Mouse (Mus musculus): ENCODE measurements around the gene Lrrc4. TPM values are rescaled to one million over a fixed set of nuclear protein-coding genes. Genes with fewer than 3 reads are reported as not detected.

Lrrc4 gene
- polyA plus RNA-seq, 1 experiment, result not detected

- TF ChIP-seq POLR2A (IDR thresholded peaks at IDR 0.05; ENCODE audit: borderline replicate concordance, control insufficient read depth, low read depth, low read length) (no peak), CTCF (IDR thresholded peaks at IDR 0.05; ENCODE audit: control insufficient read depth, insufficient read depth, low read length) (no peak)
- Histone ChIP-seq H3K27ac (ENCODE audit: control insufficient read depth, insufficient read depth, low read depth, low read length, poor library complexity) (no peak overlapping the region), H3K4me1 (ENCODE audit: control insufficient read depth, insufficient read depth, low read length) (no peaks in the 10 kb centered on the region), H3K4me3 (replicated peaks; ENCODE audit: control insufficient read depth, low read depth, low read length) (no peak overlapping the region)
- 74% methylated on average over 2 of the region's 2 CpGs for WGBS
These were observed 16.7 kb downstream of the Lrrc4 start for GRCm38 (mm10) chr6:28814895-28815294.

- 82% methylated on average over 9 of the region's 9 CpGs for WGBS
- H3K4me1 ChIP-seq (ENCODE audit: control insufficient read depth, insufficient read depth, low read length), result no peaks in the 10 kb centered on the region
- no peak overlapping the region for H3K4me3 ChIP-seq (replicated peaks; ENCODE audit: control insufficient read depth, low read depth, low read length)
- TF ChIP-seq POLR2A (IDR thresholded peaks at IDR 0.05; ENCODE audit: borderline replicate concordance, control insufficient read depth, low read depth, low read length) (no peak), CTCF (IDR thresholded peaks at IDR 0.05; ENCODE audit: control insufficient read depth, insufficient read depth, low read length) (no peak)
- no peak overlapping the region for H3K27ac ChIP-seq (ENCODE audit: control insufficient read depth, insufficient read depth, low read depth, low read length, poor library complexity)
These were observed 18.5 kb downstream of the Lrrc4 start for GRCm38 (mm10) chr6:28813057-28813456.

GRCm38 (mm10) chr6:28804751-28805150 lies 26.8 kb downstream of the Lrrc4 start:
- Histone ChIP-seq H3K27ac (ENCODE audit: control insufficient read depth, insufficient read depth, low read depth, low read length, poor library complexity) (no peak overlapping the region), H3K4me1 (ENCODE audit: control insufficient read depth, insufficient read depth, low read length) (no peaks in the 10 kb centered on the region), H3K4me3 (replicated peaks; ENCODE audit: control insufficient read depth, low read depth, low read length) (no peak overlapping the region)
- WGBS, result 76% methylated on average over 5 of the region's 5 CpGs
- TF ChIP-seq CTCF (IDR thresholded peaks at IDR 0.05; ENCODE audit: control insufficient read depth, insufficient read depth, low read length) (no peak), POLR2A (IDR thresholded peaks at IDR 0.05; ENCODE audit: borderline replicate concordance, control insufficient read depth, low read depth, low read length) (no peak)

GRCm38 (mm10) chr6:28803678-28804279 lies 27.8 kb downstream of the Lrrc4 start:
- H3K27ac ChIP-seq (ENCODE audit: control insufficient read depth, insufficient read depth, low read depth, low read length, poor library complexity), result no peak overlapping the region
- 82% methylated on average over 6 of the region's 6 CpGs for WGBS

GRCm38 (mm10) chr6:28800976-28801375 lies 30.6 kb downstream of the Lrrc4 start:
- no peak overlapping the region for H3K27ac ChIP-seq (ENCODE audit: control insufficient read depth, insufficient read depth, low read depth, low read length, poor library complexity)
- H3K4me3 ChIP-seq (replicated peaks; ENCODE audit: control insufficient read depth, low read depth, low read length), result no peak overlapping the region
- no peak for TF ChIP-seq POLR2A (IDR thresholded peaks at IDR 0.05; ENCODE audit: borderline replicate concordance, control insufficient read depth, low read depth, low read length)
- TF ChIP-seq CTCF (IDR thresholded peaks at IDR 0.05; ENCODE audit: control insufficient read depth, insufficient read depth, low read length), result no peak
- WGBS, result 80% methylated on average over 3 of the region's 3 CpGs
- H3K4me1 ChIP-seq (ENCODE audit: control insufficient read depth, insufficient read depth, low read length), result no peaks in the 10 kb centered on the region

More at GRCm38 (mm10) chr6:28803678-28804279, 27.8 kb downstream of the Lrrc4 start:
- H3K4me1 ChIP-seq (ENCODE audit: control insufficient read depth, insufficient read depth, low read length), result no peaks in the 10 kb centered on the region
- TF ChIP-seq CTCF (IDR thresholded peaks at IDR 0.05; ENCODE audit: control insufficient read depth, insufficient read depth, low read length), result no peak
- no peak for TF ChIP-seq POLR2A (IDR thresholded peaks at IDR 0.05; ENCODE audit: borderline replicate concordance, control insufficient read depth, low read depth, low read length)
- no peak overlapping the region for H3K4me3 ChIP-seq (replicated peaks; ENCODE audit: control insufficient read depth, low read depth, low read length)

- Histone ChIP-seq H3K4me3 (replicated peaks; ENCODE audit: control insufficient read depth, low read depth, low read length) (no peak overlapping the region), H3K4me1 (ENCODE audit: control insufficient read depth, insufficient read depth, low read length) (no peaks in the 10 kb centered on the region), H3K27ac (ENCODE audit: control insufficient read depth, insufficient read depth, low read depth, low read length, poor library complexity) (no peak overlapping the region)
- 92% methylated on average over 2 of the region's 2 CpGs for WGBS
- no peak for TF ChIP-seq POLR2A (IDR thresholded peaks at IDR 0.05; ENCODE audit: borderline replicate concordance, control insufficient read depth, low read depth, low read length)
- TF ChIP-seq CTCF (IDR thresholded peaks at IDR 0.05; ENCODE audit: control insufficient read depth, insufficient read depth, low read length), result no peak
These were observed 31.7 kb downstream of the Lrrc4 start for GRCm38 (mm10) chr6:28799818-28800217.

- 92% methylated on average over 16 of the region's 16 CpGs for WGBS
- no peak for TF ChIP-seq CTCF (IDR thresholded peaks at IDR 0.05; ENCODE audit: control insufficient read depth, insufficient read depth, low read length)
- TF ChIP-seq POLR2A (IDR thresholded peaks at IDR 0.05; ENCODE audit: borderline replicate concordance, control insufficient read depth, low read depth, low read length), result no peak
- no peak overlapping the region for H3K4me3 ChIP-seq (replicated peaks; ENCODE audit: control insufficient read depth, low read depth, low read length)
- no peaks in the 10 kb centered on the region for H3K4me1 ChIP-seq (ENCODE audit: control insufficient read depth, insufficient read depth, low read length)
- no peak overlapping the region for H3K27ac ChIP-seq (ENCODE audit: control insufficient read depth, insufficient read depth, low read depth, low read length, poor library complexity)
These were observed 35.6 kb downstream of the Lrrc4 start for GRCm38 (mm10) chr6:28795792-28796515.

- Histone ChIP-seq H3K4me3 (replicated peaks; ENCODE audit: control insufficient read depth, low read depth, low read length) (no peak overlapping the region), H3K27ac (ENCODE audit: control insufficient read depth, insufficient read depth, low read depth, low read length, poor library complexity) (no peak overlapping the region), H3K4me1 (ENCODE audit: control insufficient read depth, insufficient read depth, low read length) (no peaks in the 10 kb centered on the region)
- WGBS, result 86% methylated on average over 9 of the region's 9 CpGs
- TF ChIP-seq POLR2A (IDR thresholded peaks at IDR 0.05; ENCODE audit: borderline replicate concordance, control insufficient read depth, low read depth, low read length), result no peak
- no peak for TF ChIP-seq CTCF (IDR thresholded peaks at IDR 0.05; ENCODE audit: control insufficient read depth, insufficient read depth, low read length)
These were observed 36.2 kb downstream of the Lrrc4 start for GRCm38 (mm10) chr6:28795380-28795779.
